Mouse (Mus musculus): Measurements from ENCODE around the gene Il23a. TPM values are rescaled to one million over a fixed set of nuclear protein-coding genes. Genes with fewer than 3 reads are reported as not detected.
"Not testable (repeated sequence)": the region's sequence is repeated elsewhere in the genome, so short reads cannot be mapped to it uniquely, and the experiment has no call there.

Gene Il23a
- polyA plus RNA-seq, 1 experiment from 2014 or later = 0.15 TPM

DNA sequence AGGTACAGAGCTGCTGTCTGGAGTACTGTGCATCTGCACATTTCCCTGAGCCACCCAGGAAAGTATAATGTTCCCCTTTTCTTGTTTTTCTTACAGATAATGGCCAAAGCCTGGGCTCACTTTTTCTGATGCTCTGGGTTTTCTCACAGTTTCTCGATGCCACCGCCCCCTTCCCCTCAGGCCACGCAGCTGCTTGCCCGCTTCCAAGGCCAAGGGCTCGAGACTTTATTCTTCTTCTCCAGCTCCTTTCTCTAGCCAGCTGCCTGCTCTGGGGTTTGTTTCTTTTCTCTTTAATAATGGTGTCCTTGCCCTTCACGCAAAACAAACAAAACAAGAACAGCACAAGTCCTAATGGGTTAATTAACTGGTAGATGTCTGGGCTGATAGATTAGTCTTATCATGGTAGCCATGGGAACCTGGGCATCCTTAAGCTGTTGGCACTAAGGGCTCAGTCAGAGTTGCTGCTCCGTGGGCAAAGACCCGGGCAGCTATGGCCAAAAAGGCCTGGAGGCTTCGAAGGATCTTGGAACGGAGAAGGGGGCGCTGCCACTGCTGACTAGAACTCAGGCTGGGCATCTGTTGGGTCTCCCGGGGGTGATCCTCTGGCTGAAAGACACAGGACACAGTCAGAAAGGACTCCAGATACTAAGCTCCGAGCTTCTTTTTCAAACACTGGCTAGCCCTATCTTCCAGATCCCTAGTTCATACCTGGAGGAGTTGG, 2.0 kb downstream of the Il23a start:
- no peaks in the 10 kb centered on the region for H3K4me1 ChIP-seq (ENCODE audit: insufficient read depth, low read length)
- no peaks in the 10 kb centered on the region for H3K27me3 ChIP-seq (ENCODE audit: insufficient read depth, low read length)
- no peak overlapping the region for H3K4me3 ChIP-seq (ENCODE audit: low read length)
- no peaks in the 10 kb centered on the region for H3K9me3 ChIP-seq (ENCODE audit: low read length)
- H3K36me3 ChIP-seq (ENCODE audit: insufficient read depth, low read length) = peaks cover 9% of the 10 kb centered on the region; the same call in 1 of the 2 replicates
- 76% methylated on average over 13 of the region's 13 CpGs for WGBS
- H3K27ac ChIP-seq (ENCODE audit: low read length) = no peak overlapping the region
- H3K4me2 ChIP-seq (replicated peaks; ENCODE audit: low read depth, low read length) = no peak overlapping the region
- no peak overlapping the region for H3K9ac ChIP-seq (replicated peaks; ENCODE audit: low read length)
- ATAC-seq (ENCODE audit: low FRiP score, low TSS enrichment) = no peak

DNA sequence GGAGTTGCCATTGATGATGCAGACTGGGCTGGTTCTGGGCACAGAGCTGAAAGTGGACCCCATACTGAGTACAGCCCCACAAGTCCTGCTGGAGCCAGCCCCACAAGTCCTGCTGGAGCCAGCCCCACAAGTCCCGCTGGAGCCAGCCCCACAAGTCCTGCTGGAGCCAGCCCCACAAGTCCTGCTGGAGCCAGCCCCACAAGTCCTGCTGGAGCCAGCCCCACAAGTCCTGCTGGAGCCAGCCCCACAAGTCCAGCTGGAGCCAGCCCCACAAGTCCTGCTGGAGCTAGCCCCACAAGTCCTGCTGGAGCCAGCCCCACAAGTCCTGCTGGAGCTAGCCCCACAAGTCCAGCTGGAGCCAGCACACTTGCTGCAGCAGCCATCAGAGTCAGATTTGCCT, 8.0 kb downstream of the Il23a start:
- WGBS = 83% methylated on average over 1 of the region's 1 CpGs
- not testable (repeated sequence) for H3K4me2 ChIP-seq (replicated peaks; ENCODE audit: low read depth, low read length); H3K9ac ChIP-seq (replicated peaks; ENCODE audit: low read length)

DNA sequence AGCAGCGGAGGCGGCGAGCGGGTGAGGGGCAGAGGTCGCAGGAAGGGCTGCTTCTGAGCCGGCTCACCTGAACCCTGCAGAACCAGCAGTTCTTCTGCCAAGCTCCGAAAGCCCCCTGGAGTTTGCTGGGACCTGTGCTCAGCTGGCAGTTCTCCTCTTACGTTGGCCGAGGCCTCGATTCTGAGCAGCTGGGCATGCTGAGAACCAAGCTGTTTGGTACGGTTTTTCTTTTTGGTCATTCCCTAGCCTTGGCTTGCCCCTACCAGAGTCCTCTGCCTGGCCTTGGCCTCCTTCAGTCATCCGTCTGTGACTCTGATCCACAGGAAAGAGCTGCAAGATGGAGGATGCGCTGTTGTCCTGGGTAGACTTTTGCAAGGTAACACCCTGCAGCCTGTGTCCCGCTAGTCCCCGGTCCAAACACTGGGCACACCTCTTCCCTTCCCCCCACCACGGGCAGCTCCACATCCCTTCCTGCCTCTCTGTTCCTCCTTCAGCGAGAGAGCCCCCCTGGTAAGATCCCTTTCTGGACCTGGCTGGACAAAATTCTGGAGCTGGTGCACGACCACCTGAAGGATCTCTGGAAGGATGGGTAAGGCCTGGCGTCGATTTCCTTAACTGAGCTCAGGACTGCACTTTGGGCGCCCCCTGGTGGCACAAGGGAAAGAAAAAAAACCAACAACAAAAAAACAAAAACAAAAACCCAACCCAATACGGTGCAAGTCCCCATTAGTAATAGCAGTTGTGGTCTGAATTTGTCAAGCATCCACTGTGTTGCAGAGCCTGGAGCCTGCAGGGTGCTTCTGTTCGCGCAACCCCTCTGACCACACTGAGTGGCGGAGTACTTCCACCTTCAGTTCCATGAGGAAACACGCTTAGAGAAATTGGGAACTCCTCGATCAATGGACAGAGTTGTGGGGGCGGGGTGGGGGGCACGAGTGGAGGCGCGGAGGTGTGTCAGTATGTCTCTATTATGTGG, 14.7 kb downstream of the Il23a start:
- no peak overlapping the region for H3K9ac ChIP-seq (replicated peaks; ENCODE audit: low read length)
- peaks cover 25% of the 10 kb centered on the region for H3K36me3 ChIP-seq (ENCODE audit: insufficient read depth, low read length)
- ATAC-seq (ENCODE audit: low FRiP score, low TSS enrichment) = peak; percentile 35
- H3K27ac ChIP-seq (ENCODE audit: low read length) = no peak overlapping the region
- no peaks in the 10 kb centered on the region for H3K4me1 ChIP-seq (ENCODE audit: insufficient read depth, low read length)
- H3K4me2 ChIP-seq (replicated peaks; ENCODE audit: low read depth, low read length) = no peak overlapping the region
- no peaks in the 10 kb centered on the region for H3K27me3 ChIP-seq (ENCODE audit: insufficient read depth, low read length)
- no peak overlapping the region for H3K4me3 ChIP-seq (ENCODE audit: low read length)
- no peaks in the 10 kb centered on the region for H3K9me3 ChIP-seq (ENCODE audit: low read length)
- 64% methylated on average over 31 of the region's 31 CpGs for WGBS

More for the DNA sequence above, 8.0 kb downstream of the Il23a start:
- H3K9me3 ChIP-seq (ENCODE audit: low read length); H3K27ac ChIP-seq (ENCODE audit: low read length); ATAC-seq (ENCODE audit: low FRiP score, low TSS enrichment); H3K4me3 ChIP-seq (ENCODE audit: low read length); H3K4me1 ChIP-seq (ENCODE audit: insufficient read depth, low read length); H3K27me3 ChIP-seq (ENCODE audit: insufficient read depth, low read length): not testable (repeated sequence)
- peaks cover 30% of the 10 kb centered on the region for H3K36me3 ChIP-seq (ENCODE audit: insufficient read depth, low read length)

DNA sequence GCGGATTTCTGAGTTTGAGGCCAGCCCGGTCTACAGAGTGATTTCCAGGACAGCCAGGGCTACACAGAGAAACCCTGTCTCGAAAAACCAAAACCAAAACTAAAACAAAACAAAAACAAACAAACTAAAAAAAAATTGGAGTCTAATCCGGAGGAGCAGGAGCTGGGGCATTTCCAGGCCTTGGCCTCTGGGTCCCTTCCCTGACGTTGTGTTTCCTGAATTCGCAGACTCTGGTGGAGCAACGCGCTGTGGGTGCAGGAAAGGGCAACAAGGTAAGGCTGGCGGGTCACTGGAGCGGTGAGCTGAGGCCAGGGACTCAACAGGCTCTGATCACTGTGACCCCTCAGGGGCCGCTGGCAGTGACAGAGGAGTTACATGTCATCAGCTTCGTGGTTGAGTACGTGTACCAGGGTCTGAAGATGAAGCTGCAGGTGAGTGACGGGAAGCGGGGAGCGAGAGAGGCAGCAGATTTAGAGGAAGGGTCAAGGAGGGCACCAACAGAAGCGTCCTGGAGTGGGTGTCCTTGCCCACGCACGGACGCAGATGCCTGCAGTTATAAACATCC, 15.6 kb downstream of the Il23a start:
- H3K4me2 ChIP-seq (replicated peaks; ENCODE audit: low read depth, low read length) = no peak overlapping the region
- 69% methylated on average over 20 of the region's 20 CpGs for WGBS
- ATAC-seq (ENCODE audit: low FRiP score, low TSS enrichment) = no peak
- no peaks in the 10 kb centered on the region for H3K27me3 ChIP-seq (ENCODE audit: insufficient read depth, low read length)
- H3K36me3 ChIP-seq (ENCODE audit: insufficient read depth, low read length) = peaks cover 29% of the 10 kb centered on the region
- H3K4me3 ChIP-seq (ENCODE audit: low read length) = no peak overlapping the region
- H3K27ac ChIP-seq (ENCODE audit: low read length) = no peak overlapping the region
- H3K4me1 ChIP-seq (ENCODE audit: insufficient read depth, low read length) = no peaks in the 10 kb centered on the region
- no peak overlapping the region for H3K9ac ChIP-seq (replicated peaks; ENCODE audit: low read length)
- H3K9me3 ChIP-seq (ENCODE audit: low read length) = no peaks in the 10 kb centered on the region

DNA sequence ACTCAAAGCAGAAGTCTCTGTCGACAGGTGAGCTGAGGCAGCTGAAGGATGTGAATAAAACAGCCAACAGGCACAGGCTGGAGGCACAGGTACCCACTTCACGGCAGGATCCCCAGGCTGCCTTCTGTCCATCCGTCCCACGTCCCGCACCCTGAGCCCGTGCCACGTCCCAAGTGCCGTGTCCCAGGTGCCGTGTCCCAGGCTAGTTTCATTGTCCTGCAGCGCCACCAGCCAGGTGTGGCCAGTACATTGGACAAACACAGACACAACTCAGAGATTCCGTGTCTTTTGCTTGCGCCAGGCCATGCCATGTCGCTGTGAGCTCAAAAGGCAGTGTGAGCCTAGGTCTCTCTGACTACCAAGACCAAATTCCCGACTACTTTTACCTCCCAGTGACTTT, 16.9 kb downstream of the Il23a start:
- H3K27ac ChIP-seq (ENCODE audit: low read length) = no peak overlapping the region
- H3K4me2 ChIP-seq (replicated peaks; ENCODE audit: low read depth, low read length) = no peak overlapping the region
- peaks cover 37% of the 10 kb centered on the region for H3K36me3 ChIP-seq (ENCODE audit: insufficient read depth, low read length)
- no peak for ATAC-seq (ENCODE audit: low FRiP score, low TSS enrichment)
- no peaks in the 10 kb centered on the region for H3K9me3 ChIP-seq (ENCODE audit: low read length)
- WGBS = 92% methylated on average over 14 of the region's 14 CpGs
- H3K4me3 ChIP-seq (ENCODE audit: low read length) = no peak overlapping the region
- no peak overlapping the region for H3K9ac ChIP-seq (replicated peaks; ENCODE audit: low read length)
- no peaks in the 10 kb centered on the region for H3K4me1 ChIP-seq (ENCODE audit: insufficient read depth, low read length)
- no peaks in the 10 kb centered on the region for H3K27me3 ChIP-seq (ENCODE audit: insufficient read depth, low read length)

DNA sequence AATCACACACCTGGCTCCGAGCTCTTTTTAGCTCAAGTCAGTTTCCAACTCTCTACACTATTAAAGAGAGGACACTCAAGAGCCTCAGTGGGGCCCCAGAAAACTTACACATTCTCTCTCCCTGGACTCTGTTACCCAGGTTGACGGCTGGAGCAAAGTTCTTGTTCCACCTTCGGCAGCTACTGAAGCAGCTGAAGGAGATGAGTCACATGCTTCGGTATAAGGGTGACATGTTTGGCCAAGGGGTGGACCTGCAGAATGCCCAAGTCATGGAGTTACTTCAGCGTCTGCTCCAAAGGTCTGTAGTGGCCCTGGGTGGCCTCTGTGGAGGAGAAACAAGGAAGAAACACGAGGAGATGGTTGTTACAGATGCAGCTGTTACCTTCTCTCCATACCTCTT, 17.6 kb downstream of the Il23a start:
- H3K9me3 ChIP-seq (ENCODE audit: low read length) = no peaks in the 10 kb centered on the region
- no peak for ATAC-seq (ENCODE audit: low FRiP score, low TSS enrichment)
- H3K4me2 ChIP-seq (replicated peaks; ENCODE audit: low read depth, low read length) = no peak overlapping the region
- H3K27me3 ChIP-seq (ENCODE audit: insufficient read depth, low read length) = no peaks in the 10 kb centered on the region
- H3K4me3 ChIP-seq (ENCODE audit: low read length) = no peak overlapping the region
- H3K4me1 ChIP-seq (ENCODE audit: insufficient read depth, low read length) = no peaks in the 10 kb centered on the region
- no peak overlapping the region for H3K9ac ChIP-seq (replicated peaks; ENCODE audit: low read length)
- H3K36me3 ChIP-seq (ENCODE audit: insufficient read depth, low read length) = peaks cover 38% of the 10 kb centered on the region
- 83% methylated on average over 6 of the region's 6 CpGs for WGBS
- H3K27ac ChIP-seq (ENCODE audit: low read length) = no peak overlapping the region

DNA sequence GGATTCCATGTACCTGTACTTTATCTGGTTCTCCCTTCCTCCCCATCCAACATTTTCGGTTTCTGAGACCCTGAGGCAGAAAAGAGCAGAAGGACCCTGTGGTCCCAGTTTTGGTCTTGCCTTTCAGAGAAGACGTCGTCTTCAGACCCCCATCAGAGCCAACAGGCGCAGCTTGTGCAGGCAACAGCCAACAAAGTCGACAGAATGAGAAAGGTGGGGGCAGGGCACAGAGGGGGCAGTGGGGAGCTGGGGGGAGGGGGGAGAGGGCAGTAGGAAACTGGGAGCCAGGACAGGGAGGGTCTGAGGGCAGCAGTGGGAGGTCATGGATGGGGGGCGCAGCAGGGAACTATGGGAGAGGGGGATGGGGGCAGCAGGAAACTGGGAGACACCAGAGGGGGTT, 20.4 kb downstream of the Il23a start:
- Histone ChIP-seq H3K4me1 (ENCODE audit: insufficient read depth, low read length) (no peaks in the 10 kb centered on the region), H3K27ac (ENCODE audit: low read length) (no peak overlapping the region), H3K9me3 (ENCODE audit: low read length) (no peaks in the 10 kb centered on the region), H3K36me3 (ENCODE audit: insufficient read depth, low read length) (peaks cover 25% of the 10 kb centered on the region), H3K4me3 (ENCODE audit: low read length) (no peak overlapping the region), H3K27me3 (ENCODE audit: insufficient read depth, low read length) (no peaks in the 10 kb centered on the region), H3K4me2 (replicated peaks; ENCODE audit: low read depth, low read length) (no peak overlapping the region), H3K9ac (replicated peaks; ENCODE audit: low read length) (no peak overlapping the region)
- WGBS = 58% methylated on average over 5 of the region's 6 CpGs
- ATAC-seq (ENCODE audit: low FRiP score, low TSS enrichment) = no peak

DNA sequence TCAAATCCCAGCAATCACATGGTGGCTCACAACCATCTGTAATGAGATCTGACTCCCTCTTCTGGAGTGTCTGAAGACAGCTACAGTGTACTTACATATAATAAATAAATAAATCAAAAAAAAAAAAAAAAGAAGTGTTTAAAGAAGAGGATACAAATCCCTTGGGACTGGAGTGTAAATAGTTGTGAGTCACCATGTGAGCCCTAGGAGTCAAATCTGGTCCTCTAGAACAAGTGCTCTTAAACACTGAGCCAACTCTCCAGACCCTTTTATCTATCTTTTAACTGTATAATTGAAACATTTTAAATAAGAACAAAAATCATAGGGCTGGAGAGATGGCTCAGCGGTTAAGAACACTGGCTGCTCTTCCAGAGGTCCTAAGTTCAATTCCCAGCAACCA, 23.2 kb downstream of the Il23a start:
- H3K4me3 ChIP-seq (ENCODE audit: low read length); H3K4me1 ChIP-seq (ENCODE audit: insufficient read depth, low read length); H3K9ac ChIP-seq (replicated peaks; ENCODE audit: low read length); H3K9me3 ChIP-seq (ENCODE audit: low read length); H3K4me2 ChIP-seq (replicated peaks; ENCODE audit: low read depth, low read length); H3K27ac ChIP-seq (ENCODE audit: low read length); H3K27me3 ChIP-seq (ENCODE audit: insufficient read depth, low read length); ATAC-seq (ENCODE audit: low FRiP score, low TSS enrichment): not testable (repeated sequence)
- H3K36me3 ChIP-seq (ENCODE audit: insufficient read depth, low read length) = peaks cover 22% of the 10 kb centered on the region
- 92% methylated on average over 1 of the region's 1 CpGs for WGBS

DNA sequence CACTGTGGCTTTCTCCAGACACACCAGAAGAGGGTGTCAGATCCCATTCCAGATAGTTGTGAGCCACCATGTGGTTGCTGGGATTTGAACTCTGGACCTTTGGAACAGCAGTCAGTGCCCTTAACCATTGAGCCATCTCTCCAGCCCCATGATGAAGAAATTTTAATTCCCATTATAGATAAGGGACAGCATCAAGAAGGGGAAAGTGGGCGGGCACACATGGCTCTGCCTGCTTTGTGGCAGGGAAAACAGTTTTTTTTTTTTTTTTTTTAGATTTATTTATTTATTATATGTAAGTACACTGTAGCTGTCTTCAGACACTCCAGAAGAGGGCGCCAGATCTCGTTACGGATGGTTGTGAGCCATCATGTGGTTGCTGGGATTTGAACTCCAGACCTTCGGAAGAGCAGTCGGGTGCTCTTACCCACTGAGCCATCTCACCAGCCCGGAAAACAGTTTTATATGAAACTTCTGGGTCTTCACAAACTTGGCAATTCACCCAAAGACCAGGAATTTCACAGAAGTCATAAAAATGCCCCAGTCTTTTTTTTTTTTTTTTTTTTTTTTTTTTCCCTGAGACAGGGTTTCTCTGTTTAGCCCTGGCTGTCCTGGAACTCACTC, 25.6 kb downstream of the Il23a start:
- peaks cover 12% of the 10 kb centered on the region; the same call in 1 of the 2 replicates for H3K36me3 ChIP-seq (ENCODE audit: insufficient read depth, low read length)
- 88% methylated on average over 4 of the region's 7 CpGs for WGBS
- H3K27ac ChIP-seq (ENCODE audit: low read length); H3K9ac ChIP-seq (replicated peaks; ENCODE audit: low read length); ATAC-seq (ENCODE audit: low FRiP score, low TSS enrichment); H3K4me1 ChIP-seq (ENCODE audit: insufficient read depth, low read length); H3K4me3 ChIP-seq (ENCODE audit: low read length); H3K9me3 ChIP-seq (ENCODE audit: low read length); H3K27me3 ChIP-seq (ENCODE audit: insufficient read depth, low read length); H3K4me2 ChIP-seq (replicated peaks; ENCODE audit: low read depth, low read length): not testable (repeated sequence)
